ENCODE assay signal across 27 mouse cellular contexts in genomic region chr10:14239670-14240069, GRCm38 (mm10).
"Had no signal": no experiment of that assay in that cellular context is flagged by ENCODE, and none has a peak within 500 bp of the region (broad histone marks: within the 10 kb centered on the region; RNA-seq: fewer than 3 reads in every experiment).

No protein-coding gene starts in this region.

- H3K4me3 ChIP-seq: embryonic facial prominence, embryonic 10.5 days; embryonic facial prominence, embryonic 12.5 days; embryonic facial prominence, embryonic 13.5 days; embryonic facial prominence, embryonic 15.5 days; erythroblast, embryonic 14.5 days; forebrain, embryonic 10.5 days; forebrain, embryonic 12.5 days; forebrain, embryonic 13.5 days; forebrain, embryonic 15.5 days; gastrocnemius, adult 2 months; heart, embryonic 10.5 days had no signal

- H3K4me2 ChIP-seq: embryonic facial prominence, embryonic 12.5 days; embryonic facial prominence, embryonic 13.5 days; embryonic facial prominence, embryonic 15.5 days; forebrain, embryonic 12.5 days; forebrain, embryonic 13.5 days; forebrain, embryonic 15.5 days had no signal

- H3K27ac ChIP-seq: embryonic facial prominence, embryonic 10.5 days; embryonic facial prominence, embryonic 12.5 days; embryonic facial prominence, embryonic 13.5 days; embryonic facial prominence, embryonic 15.5 days; forebrain, embryonic 10.5 days; forebrain, embryonic 12.5 days; forebrain, embryonic 13.5 days; forebrain, embryonic 15.5 days; gastrocnemius, adult 2 months; heart, embryonic 10.5 days had no signal

- H3K9me3 ChIP-seq: embryonic facial prominence, embryonic 10.5 days; embryonic facial prominence, embryonic 12.5 days; embryonic facial prominence, embryonic 13.5 days; embryonic facial prominence, embryonic 15.5 days; forebrain, embryonic 10.5 days; forebrain, embryonic 12.5 days; forebrain, embryonic 13.5 days; forebrain, embryonic 15.5 days; heart, embryonic 10.5 days had no signal

- ATAC-seq: forebrain, embryonic 13.5 days; forebrain, embryonic 14.5 days; forebrain, embryonic 15.5 days; forebrain, embryonic 16.5 days; forebrain, postnatal 0 days had no signal

- H3K36me3 ChIP-seq: embryonic facial prominence, embryonic 10.5 days; embryonic facial prominence, embryonic 12.5 days; embryonic facial prominence, embryonic 13.5 days; embryonic facial prominence, embryonic 15.5 days; forebrain, embryonic 10.5 days; forebrain, embryonic 12.5 days; forebrain, embryonic 15.5 days; heart, embryonic 10.5 days had no signal

- DNase-seq: cerebellum, adult 8-10 months; cerebellum, adult 9-10 months; cerebellum, adult 9-11 months; cerebellum, postnatal 10 days; cerebellum, postnatal 14 days; cerebellum, postnatal 25 days; cerebellum, postnatal 36 days; embryo, embryonic 11 days; forebrain, postnatal 0 days; gastrocnemius, adult 2 months; gastrocnemius, postnatal 10 days; gastrocnemius, postnatal 14 days; gastrocnemius, postnatal 25 days; gastrocnemius, postnatal 36 days; heart, adult 18-20 months had no signal

- H3K9ac ChIP-seq: embryonic facial prominence, embryonic 12.5 days; embryonic facial prominence, embryonic 13.5 days; embryonic facial prominence, embryonic 15.5 days; forebrain, embryonic 12.5 days; forebrain, embryonic 13.5 days; forebrain, embryonic 15.5 days; forebrain, postnatal 0 days had no signal

- H3K27me3 ChIP-seq: embryonic facial prominence, embryonic 12.5 days; embryonic facial prominence, embryonic 13.5 days; embryonic facial prominence, embryonic 15.5 days; forebrain, embryonic 12.5 days; forebrain, embryonic 13.5 days; forebrain, embryonic 15.5 days had no signal

- H3K4me1 ChIP-seq: embryonic facial prominence, embryonic 10.5 days; embryonic facial prominence, embryonic 12.5 days; embryonic facial prominence, embryonic 13.5 days; embryonic facial prominence, embryonic 15.5 days; forebrain, embryonic 10.5 days; forebrain, embryonic 12.5 days; forebrain, embryonic 13.5 days; forebrain, embryonic 15.5 days; heart, embryonic 10.5 days had no signal
